8 mouse cellular contexts compared by ENCODE assay signal in the genomic region with DNA sequence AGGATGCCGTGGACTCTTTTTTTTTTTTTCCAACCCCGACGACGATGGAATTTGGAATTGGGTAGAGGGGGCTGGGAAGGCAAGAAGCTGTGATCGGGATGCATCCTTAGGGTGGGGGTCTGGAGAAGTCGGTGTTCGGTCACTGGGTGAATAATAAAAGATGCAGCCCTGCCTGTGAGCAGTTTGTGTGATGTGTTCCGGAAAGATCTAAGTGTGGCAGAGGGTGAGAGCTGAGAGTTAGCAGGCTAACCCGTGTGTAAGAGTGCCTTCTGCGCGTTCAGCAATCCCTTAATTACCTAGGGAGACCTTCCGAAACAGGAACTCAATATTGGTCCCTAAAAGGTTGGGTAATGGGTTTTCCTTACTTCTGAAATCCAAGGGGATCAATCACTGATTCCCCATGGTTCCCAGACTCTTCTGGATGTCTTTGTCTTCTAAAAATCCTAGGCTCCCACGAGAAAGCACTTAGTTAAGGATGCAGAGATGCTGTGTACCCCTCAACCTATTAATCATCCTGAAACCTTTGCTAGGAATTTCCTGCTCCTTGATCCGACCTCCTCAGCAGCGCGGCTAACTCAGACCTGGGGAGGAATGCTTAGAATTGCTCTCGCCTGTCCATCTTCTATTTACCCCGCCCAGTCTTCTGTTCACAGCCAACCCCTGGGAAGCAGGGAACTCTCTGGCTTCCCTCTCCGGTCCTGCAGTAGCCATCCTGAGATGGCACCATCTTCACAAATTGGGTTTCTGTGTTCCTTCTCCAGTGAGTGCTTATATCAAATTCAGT.
DNase-seq lines count a peak whose midpoint lies in the region; ATAC-seq lines count a peak whose summit lies in the region.

No protein-coding gene starts in this region.

- no peak overlapping the region for H3K27ac ChIP-seq in embryonic facial prominence, embryonic 15.5 days (replicated peaks)
- no peak overlapping the region for H3K27ac ChIP-seq in midbrain, embryonic 11.5 days (ENCODE audit: low read depth, low read length)

- no peak for ATAC-seq in erythroblast, adult 5-6 weeks (replicated peaks; ENCODE audit: low FRiP score, poor library complexity, severe bottlenecking)
- no peak for ATAC-seq in embryonic facial prominence, embryonic 15.5 days (ENCODE audit: insufficient number of reproducible peaks, low FRiP score, low TSS enrichment, low read depth)
- ATAC-seq in midbrain, embryonic 11.5 days (ENCODE audit: low FRiP score) = peak; percentile 73
- no peak for ATAC-seq in activated CD4-positive, CD25-positive, alpha-beta regulatory T cell, adult 4 months

- H3K36me3 ChIP-seq in erythroblast, embryonic 14.5 days (ENCODE audit: control insufficient read depth) = no peaks in the 10 kb centered on the region
- H3K36me3 ChIP-seq in embryonic facial prominence, embryonic 15.5 days = no peaks in the 10 kb centered on the region
- no peaks in the 10 kb centered on the region for H3K36me3 ChIP-seq in midbrain, embryonic 11.5 days (ENCODE audit: control insufficient read depth, insufficient read depth, low read length)

- peaks cover 43% of the 10 kb centered on the region for H3K27me3 ChIP-seq in erythroblast, embryonic 14.5 days (ENCODE audit: control insufficient read depth)
- 0 out of 2 replicates have a peak, but pooled peaks cover 3% of the 10 kb centered on the region for H3K27me3 ChIP-seq in embryonic facial prominence, embryonic 15.5 days
- H3K27me3 ChIP-seq in midbrain, embryonic 11.5 days (ENCODE audit: control insufficient read depth, insufficient read depth, low read length) = no peaks in the 10 kb centered on the region; the same call in 1 of the 2 replicates

- H3K9ac ChIP-seq in embryonic facial prominence, embryonic 15.5 days = no peak overlapping the region
- peak overlapping the region; percentile 65 for H3K9ac ChIP-seq in midbrain, embryonic 11.5 days (ENCODE audit: low read length)

- H3K4me1 ChIP-seq in erythroblast, embryonic 14.5 days (ENCODE audit: control insufficient read depth) = peaks cover 11% of the 10 kb centered on the region
- H3K4me1 ChIP-seq in embryonic facial prominence, embryonic 15.5 days = peaks cover 31% of the 10 kb centered on the region
- H3K4me1 ChIP-seq in midbrain, embryonic 11.5 days (ENCODE audit: control insufficient read depth, insufficient read depth, low read length) = peaks cover 4% of the 10 kb centered on the region

- WGBS in embryonic facial prominence, embryonic 15.5 days = 4% methylated on average over 19 of the region's 19 CpGs
- WGBS in midbrain, embryonic 11.5 days = 2% methylated on average over 19 of the region's 19 CpGs

- H3K4me2 ChIP-seq in embryonic facial prominence, embryonic 15.5 days (replicated peaks) = peak overlapping the region; percentile 96
- H3K4me2 ChIP-seq in midbrain, embryonic 11.5 days = peak overlapping the region; percentile 94

- H3K4me3 ChIP-seq in erythroblast, embryonic 14.5 days (replicated peaks) = peak overlapping the region; percentile 59
- peak overlapping the region; percentile 56 for H3K4me3 ChIP-seq in embryonic facial prominence, embryonic 15.5 days (replicated peaks)
- H3K4me3 ChIP-seq in midbrain, embryonic 11.5 days (ENCODE audit: low read depth, low read length) = peak overlapping the region; percentile 46

- H3K9me3 ChIP-seq in erythroblast, embryonic 14.5 days (ENCODE audit: control insufficient read depth, low read length) = no peaks in the 10 kb centered on the region
- no peaks in the 10 kb centered on the region for H3K9me3 ChIP-seq in embryonic facial prominence, embryonic 15.5 days (replicated peaks)
- H3K9me3 ChIP-seq in midbrain, embryonic 11.5 days (ENCODE audit: control insufficient read depth, low read length) = no peaks in the 10 kb centered on the region

- DNase-seq in NIH3T3 (ENCODE audit: low read depth) = peak; percentile 66
- peak; percentile 47 for DNase-seq in kidney, adult 18-20 months
- DNase-seq in midbrain, embryonic 11.5 days (ENCODE audit: low spot score, missing footprints) = peak; percentile 94
- DNase-seq in thymus, postnatal 25 days = no peak
